Mouse (Mus musculus) splenic B cell, adult 2 months (primary cell): ENCODE results near the gene Usp6nl.

ENCODE experiments used
- DNase-seq: peaks from one replicate; pipeline ENCODE4 v3.0.0-alpha.2; 2011; ENCODE audit warnings: low read depth, low spot score
- H3K27me3 ChIP-seq: 2 replicates; pipeline ENCODE4 v1.6.1; 2012; ENCODE audit warnings: mild to moderate bottlenecking, low read length, moderate library complexity, mixed read lengths; ENCODE audit not compliant: control insufficient read depth, poor library complexity, insufficient read depth, severe bottlenecking
- H3K36me3 ChIP-seq: 2 replicates; pipeline ENCODE4 v1.6.1; 2012; ENCODE audit warnings: mild to moderate bottlenecking, low read length, moderate library complexity, mixed read lengths; ENCODE audit not compliant: control insufficient read depth, poor library complexity, insufficient read depth, severe bottlenecking

Usp6nl gene

DNA sequence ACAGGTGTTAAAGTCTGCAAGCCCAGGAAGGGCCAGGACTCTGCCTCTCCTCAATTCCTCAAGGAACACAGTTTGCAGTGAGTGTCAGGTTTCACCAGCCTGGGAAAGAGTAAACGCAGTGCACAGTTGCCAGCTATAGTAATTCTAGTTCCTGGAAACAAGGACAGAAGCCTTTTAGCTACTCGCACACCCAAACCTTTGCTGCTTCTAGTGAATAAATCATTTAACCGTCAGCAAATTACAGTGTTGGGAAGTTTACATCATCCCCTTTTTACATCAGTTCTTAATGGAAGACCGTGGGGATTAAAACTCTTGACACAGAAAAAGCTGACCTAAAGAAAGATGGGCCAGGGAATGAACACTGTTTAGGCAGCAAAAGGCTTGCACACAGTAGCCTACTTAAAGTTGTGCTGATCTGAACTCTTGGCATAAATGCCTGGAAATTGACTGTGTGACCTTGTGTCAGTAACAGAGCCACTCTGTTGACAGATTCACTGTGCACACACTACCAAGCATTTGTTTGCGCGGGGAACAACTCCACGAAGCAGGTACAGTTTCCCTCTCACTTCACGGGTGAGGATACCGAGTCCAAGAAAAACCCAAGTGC lies 595 bp upstream of the Usp6nl start:
- Histone ChIP-seq H3K36me3 (no peaks in the 10 kb centered on the region), H3K27me3 (no peaks in the 10 kb centered on the region)
- DNase-seq, result no peak

DNA sequence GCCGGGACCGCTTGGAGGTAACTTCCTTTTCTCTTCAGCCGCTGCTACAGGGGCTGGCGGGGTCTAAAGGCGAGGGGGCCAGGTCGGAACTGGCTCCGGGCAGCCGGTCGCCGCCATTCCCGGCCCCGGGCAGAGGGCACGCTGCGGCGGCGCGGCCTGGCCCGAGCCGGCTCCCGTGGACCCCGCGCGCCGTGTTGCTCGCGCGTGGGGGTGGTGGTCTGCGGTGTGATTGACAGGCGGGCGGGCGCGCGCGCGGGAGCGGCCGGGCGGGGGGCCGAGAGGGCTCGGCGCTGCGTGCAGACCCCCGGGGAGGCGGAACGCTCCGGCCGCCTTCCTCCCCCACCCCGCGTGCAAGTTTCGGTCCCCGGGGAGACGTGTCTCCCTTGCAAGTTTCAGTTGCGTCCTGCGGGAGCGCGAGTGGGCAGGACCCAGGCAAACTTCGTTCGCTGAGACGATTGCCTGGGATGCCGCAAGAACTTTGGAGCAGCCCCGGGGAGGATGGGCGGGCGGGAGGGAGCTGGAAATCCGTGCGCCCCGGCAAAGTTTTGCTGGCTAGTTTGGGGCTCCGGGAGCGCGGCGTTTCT lies 563 bp downstream of the Usp6nl start:
- no peaks in the 10 kb centered on the region for H3K27me3 ChIP-seq
- H3K36me3 ChIP-seq, result no peaks in the 10 kb centered on the region
- peak; percentile 67 for DNase-seq

DNA sequence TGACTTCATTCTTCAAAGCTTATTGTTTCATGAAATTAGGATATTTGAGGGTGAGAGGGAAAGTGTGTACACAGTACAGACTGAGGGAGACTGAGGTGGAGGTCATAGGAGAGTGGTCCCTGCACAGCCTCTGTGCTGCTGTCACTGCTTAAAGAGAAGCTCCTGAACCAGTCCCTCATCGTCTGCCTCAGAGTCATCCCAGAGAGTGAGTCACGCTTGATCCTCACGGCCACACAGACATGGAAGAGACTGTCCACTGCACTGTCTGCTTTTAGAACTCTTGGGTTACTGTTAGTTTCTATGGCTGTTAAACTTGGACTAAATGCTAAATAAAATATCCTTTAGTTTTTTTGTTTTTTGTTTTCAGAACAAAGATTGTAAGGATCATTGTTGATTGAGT lies 3.2 kb downstream of the Usp6nl start:
- H3K36me3 ChIP-seq, result no peaks in the 10 kb centered on the region
- DNase-seq, result no peak
- H3K27me3 ChIP-seq, result no peaks in the 10 kb centered on the region

DNA sequence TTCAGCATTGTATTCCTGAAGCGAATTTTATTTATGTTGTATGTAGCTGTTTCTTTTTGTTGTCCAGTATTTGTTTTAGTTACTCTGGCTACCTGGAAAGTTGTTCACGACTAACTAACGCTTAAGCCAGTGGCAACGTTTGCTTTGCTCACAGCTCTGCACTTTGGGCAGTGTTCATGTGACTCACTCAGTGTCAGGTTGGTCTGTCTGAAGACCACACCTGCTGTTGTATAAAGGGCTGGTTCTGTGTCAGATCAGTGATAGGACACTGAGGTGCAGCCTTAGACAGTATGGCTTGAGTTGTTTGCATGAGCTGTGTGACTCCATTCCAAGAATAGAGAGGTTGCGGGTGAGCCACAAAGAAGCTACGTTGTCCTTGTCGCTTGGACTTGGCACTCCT lies 6.5 kb downstream of the Usp6nl start:
- no peaks in the 10 kb centered on the region for H3K27me3 ChIP-seq
- DNase-seq, result no peak
- H3K36me3 ChIP-seq, result no peaks in the 10 kb centered on the region

GRCm38 (mm10) chr2:6330756-6331155 lies 8.3 kb downstream of the Usp6nl start:
- peak; percentile 54 for DNase-seq
- H3K36me3 ChIP-seq, result no peaks in the 10 kb centered on the region

GRCm38 (mm10) chr2:6331324-6332137 lies 9.1 kb downstream of the Usp6nl start:
- Histone ChIP-seq H3K36me3 (no peaks in the 10 kb centered on the region), H3K27me3 (no peaks in the 10 kb centered on the region)
- no peak for DNase-seq

More at GRCm38 (mm10) chr2:6330756-6331155, 8.3 kb downstream of the Usp6nl start:
- no peaks in the 10 kb centered on the region for H3K27me3 ChIP-seq

DNA sequence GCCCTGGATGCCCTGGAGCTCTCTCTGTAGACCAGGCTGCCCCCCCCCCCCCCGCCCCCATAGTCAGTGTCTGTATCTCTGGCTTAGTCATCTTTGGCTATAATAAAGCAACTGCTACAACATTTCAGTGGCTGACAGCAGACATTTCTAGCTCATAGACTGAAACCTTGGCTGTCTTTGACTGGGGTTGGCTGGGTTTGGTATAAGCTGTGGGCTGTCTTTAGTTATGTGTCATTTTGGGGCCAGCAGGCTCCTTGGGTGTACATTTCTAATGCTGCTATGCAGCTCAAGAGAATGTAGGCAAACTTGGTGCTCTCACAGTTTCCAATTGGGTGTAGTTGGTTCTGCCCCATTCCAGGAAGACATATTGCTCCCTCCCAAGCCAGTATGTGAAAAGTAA lies 11.1 kb downstream of the Usp6nl start:
- Histone ChIP-seq H3K27me3 (no peaks in the 10 kb centered on the region), H3K36me3 (no peaks in the 10 kb centered on the region)
- no peak for DNase-seq

GRCm38 (mm10) chr2:6334011-6334410 lies 11.5 kb downstream of the Usp6nl start:
- Histone ChIP-seq H3K36me3 (no peaks in the 10 kb centered on the region), H3K27me3 (no peaks in the 10 kb centered on the region)
- no peak for DNase-seq

DNA sequence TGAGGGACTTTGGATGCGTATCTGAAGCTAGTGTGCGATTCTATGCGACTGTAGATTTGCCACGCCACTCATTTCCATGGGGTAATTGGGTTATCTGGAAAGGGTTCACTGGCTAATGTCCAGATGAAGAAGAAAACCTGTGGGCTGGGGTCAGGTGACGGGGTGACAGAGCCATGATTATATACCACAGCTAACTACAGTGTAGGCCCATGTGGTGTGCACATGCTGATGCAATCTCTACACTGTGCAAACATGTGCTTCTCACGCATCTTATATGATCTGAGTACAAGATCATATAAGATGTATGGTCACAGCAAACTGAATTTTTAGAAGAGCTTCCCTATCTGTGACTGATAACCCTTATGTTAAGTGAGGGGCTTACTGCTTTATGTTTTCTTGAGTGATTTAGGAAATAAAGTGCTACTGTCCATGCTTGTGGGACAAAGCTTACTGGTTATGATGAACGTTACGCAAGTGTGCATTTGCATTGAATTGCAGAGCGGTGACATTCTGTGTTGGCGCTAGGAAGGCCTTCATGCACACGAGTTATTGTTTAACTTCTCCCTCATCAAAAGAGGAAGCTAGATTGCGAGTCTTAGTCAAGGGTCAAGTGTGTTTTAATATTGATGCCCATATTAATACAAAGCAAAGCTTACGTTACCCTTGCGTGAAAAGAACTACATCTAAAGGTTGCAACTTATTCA lies 12.7 kb downstream of the Usp6nl start:
- Histone ChIP-seq H3K27me3 (no peaks in the 10 kb centered on the region), H3K36me3 (no peaks in the 10 kb centered on the region)
- DNase-seq, result peak; percentile 51

DNA sequence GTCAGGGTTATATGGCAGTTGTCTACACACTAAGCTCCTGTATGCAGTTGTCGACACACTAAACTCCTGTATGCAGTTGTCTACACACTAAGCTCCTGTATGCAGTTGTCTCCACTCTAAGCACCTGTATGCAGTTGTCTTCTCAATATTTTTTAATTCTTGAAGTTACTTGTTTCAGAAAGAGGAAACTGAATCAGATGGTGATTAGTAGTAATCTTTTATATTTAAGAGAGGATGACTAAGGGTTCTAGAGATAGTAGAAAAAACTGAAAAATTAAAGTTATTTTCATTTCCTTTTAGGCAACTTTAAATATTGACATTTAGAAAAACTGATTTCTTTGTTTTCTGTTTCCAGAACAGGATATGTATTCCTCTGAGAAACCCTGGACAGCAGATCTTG lies 13.5 kb downstream of the Usp6nl start:
- no peaks in the 10 kb centered on the region for H3K36me3 ChIP-seq
- H3K27me3 ChIP-seq, result no peaks in the 10 kb centered on the region
- DNase-seq, result no peak

DNA sequence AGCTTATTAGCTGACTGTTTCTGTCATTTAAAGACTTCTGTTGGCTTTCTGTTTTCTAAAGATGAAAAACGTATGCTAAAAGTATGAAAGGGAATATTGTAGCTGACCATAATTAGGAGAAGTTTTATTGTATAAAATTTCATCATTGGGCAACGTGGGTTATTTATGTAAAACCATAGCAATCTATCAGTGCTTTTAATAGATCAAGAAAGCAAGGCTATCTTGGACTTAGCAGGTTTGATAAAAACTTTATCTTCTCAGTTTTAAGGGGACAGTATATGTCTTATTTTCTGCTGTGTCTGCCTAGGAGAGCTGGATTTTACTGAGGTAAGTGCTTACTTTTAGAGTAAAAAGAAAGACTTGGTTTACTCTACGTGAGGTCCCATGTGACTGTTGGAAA lies 14.2 kb downstream of the Usp6nl start:
- no peak for DNase-seq
- no peaks in the 10 kb centered on the region for H3K27me3 ChIP-seq
- H3K36me3 ChIP-seq, result no peaks in the 10 kb centered on the region

DNA sequence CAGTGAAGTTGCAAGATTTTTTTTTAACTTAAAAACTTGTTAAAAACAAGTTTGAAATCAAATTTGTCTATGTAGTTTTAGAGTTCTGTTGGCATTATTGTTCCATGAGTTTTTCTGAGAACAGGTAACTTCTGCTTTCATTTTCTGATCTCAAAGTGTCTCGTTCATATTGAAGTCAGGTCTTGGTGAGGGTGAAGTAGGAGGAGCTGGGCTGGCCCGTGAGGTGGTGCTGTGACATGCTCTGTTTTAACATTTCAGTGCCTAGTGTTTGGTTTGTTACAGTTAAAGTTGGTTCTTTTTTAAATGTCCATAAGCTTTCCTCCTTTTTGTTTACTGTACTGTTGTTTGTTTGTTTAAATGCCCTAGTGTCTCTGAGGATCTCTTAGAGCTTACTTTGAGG lies 15.0 kb downstream of the Usp6nl start:
- H3K36me3 ChIP-seq, result no peaks in the 10 kb centered on the region
- DNase-seq, result peak; percentile 74
- H3K27me3 ChIP-seq, result no peaks in the 10 kb centered on the region

GRCm38 (mm10) chr2:6338031-6338629 lies 15.7 kb downstream of the Usp6nl start:
- Histone ChIP-seq H3K36me3 (no peaks in the 10 kb centered on the region), H3K27me3 (no peaks in the 10 kb centered on the region)
- DNase-seq, result no peak

GRCm38 (mm10) chr2:6340439-6340838 lies 18.0 kb downstream of the Usp6nl start:
- H3K27me3 ChIP-seq, result no peaks in the 10 kb centered on the region
- DNase-seq, result no peak
- no peaks in the 10 kb centered on the region for H3K36me3 ChIP-seq
